Mouse (Mus musculus): Measurements from ENCODE around the gene Cox7c. TPM values are rescaled to one million over a fixed set of nuclear protein-coding genes. Genes with fewer than 3 reads are reported as not detected.

Gene Cox7c
- 580 and 664 TPM in 2 replicates for polyA plus RNA-seq (2015; fragmentation: Nextera tagmentation; extraction: Ambion mirVana)

DNA sequence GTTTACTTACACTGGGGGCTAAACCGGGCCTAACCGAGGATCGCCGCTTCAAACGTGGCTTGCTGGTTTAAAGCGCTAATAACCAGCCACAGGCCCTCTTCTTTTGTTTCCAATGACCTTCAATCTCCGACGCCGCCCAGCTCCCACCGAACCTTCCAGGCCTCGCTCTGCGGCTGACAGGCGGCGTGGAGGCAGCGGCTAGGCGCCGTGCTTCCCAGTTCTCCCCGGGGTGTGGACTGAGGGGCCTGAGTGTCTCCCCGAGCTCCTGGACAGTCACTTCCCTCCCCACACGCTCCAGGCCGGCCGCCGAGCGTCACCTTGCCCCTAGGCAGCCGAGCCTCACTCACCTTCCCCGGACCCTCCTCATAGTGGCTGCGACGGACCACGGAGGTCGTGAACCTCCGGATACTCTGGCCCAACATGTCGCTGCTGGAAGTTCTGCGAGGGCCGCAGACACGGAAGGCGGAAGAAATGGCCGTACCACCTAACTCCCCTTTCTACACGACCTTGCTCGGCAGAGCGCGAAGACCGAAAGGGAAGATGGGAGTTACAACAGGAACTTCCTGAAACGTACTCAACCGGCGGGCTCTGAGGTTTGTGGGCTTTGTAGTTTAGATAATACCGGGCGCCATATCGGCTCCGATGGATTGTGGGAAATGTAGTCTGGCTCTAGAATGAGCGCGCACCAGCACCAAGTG is at the start of gene Cox7c:
Gene Cox7c, minus strand, starts transcription at position 651 of the 698 bp plus-strand sequence.

